Mouse (Mus musculus) megakaryocyte, embryonic 14.5 days (primary cell): ENCODE data around the gene Aym1.

Experiments used
- FLI1 ChIP-seq: IDR thresholded peaks from 2 replicates; pipeline ENCODE4 v1.6.1; 2012; ENCODE audit warnings: low read length, inconsistent platforms, mixed read lengths
- GATA1 ChIP-seq: IDR thresholded peaks from 3 replicates; pipeline ENCODE4 v1.6.1; 2012; ENCODE audit warnings: mixed read lengths, low read length, inconsistent platforms, borderline replicate concordance

DNA sequence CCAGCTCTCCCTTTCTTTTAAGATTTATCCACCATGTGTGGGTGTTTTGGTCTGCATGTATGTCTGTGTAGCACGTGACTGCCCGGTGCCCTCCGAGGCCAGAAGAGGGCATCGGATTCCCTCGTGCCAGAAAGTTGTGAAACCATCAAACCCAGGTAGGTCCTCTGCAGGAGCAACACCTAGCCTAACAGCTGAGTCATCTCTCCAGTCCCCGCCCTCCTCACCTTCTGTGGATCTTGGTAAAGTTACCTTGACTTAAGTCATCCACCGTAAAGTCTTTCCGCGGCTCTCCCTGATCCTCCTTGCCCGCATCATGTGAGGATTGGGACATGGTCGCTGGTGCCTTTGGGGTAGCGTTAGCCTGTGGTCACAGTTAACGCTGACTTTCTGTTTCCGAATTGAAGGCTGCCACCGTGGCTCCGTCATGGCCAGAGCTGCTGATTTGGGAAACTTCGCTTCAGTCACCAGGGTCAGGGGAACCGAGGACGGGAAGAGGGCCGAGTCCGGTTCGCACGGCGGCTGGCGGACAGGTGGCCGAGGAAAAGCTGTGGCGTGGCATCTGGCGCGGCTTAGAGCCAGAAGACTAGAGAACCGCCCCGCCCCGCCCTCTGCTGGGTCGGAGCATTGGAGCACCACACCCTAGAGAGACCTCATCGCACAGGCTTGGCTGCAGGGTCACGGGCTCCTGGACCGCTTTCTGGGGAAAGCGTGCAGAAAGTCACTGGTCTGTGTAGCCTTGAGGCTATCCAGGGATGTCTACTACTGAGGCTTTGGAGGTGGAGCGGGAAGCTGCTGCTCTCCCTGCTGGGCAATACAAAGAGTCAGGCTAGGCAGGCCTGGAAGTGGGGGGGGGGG, 33.1 kb upstream of the Aym1 start:
- TF ChIP-seq GATA1 (no peak), FLI1 (no peak)
